Mouse (Mus musculus) kidney, postnatal 14 days (tissue): ENCODE data around the gene Actn4.

Source experiments
- DNase-seq: peaks from one replicate; pipeline ENCODE4 v3.0.0; 2022; ENCODE audit warnings: mixed read lengths

The Actn4 gene

DNA sequence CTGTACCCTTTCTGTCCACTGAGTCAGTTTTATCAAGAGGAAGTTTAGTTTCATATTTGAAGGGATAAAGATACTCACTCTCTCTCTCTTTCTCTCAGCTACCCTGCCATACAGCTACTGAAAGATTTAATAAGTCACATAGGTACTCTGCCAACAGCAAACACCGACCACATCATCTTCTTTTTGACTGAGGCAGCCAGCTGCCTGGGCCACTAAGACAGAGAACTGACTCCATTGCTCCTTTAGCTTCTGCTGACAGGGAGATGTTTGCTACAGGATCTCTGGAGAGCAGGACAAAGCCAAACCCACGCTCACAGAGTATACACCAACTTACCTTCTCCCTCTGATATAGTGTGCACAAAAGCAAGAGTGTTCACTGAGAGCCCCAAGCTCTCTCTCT is 12.8 kb downstream of the Actn4 start:
- DNase-seq: no peak

DNA sequence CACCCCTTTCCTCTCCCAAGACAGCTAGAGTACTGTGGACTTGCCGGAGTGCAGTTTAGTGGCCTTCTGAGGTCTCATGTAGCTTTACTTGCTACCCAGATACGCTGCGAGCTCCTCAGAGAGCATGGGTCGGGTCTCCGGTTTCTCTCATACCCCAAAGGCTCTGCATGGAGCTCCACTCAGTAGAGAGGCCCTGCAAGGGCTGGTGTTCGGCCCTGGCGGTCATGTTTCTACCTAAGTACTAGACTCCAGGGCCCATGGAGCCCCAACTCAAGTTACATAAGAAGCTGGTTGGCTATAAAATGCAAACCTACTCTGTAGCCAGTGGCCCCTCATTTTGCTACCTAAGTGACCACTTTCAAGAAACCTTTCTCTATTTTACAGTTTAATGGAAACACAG is 13.4 kb downstream of the Actn4 start:
- no peak for DNase-seq

DNA sequence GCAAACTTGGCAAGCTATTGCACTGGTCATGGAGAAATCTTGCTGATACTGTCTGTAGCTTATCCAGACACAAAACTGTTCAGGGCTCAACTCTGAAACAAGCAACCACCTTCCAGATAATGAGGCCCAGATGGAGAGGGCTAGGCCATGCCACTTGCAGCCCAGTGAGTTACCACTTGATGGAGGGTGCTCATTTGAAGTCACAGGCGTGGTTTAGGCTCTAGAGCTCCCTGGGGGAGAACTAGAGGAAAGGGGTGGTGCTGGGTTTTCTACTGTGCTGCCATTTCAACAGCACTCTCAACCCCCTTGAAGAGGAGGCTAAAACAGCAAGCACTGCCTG is 15.9 kb downstream of the Actn4 start:
- no peak for DNase-seq

DNA sequence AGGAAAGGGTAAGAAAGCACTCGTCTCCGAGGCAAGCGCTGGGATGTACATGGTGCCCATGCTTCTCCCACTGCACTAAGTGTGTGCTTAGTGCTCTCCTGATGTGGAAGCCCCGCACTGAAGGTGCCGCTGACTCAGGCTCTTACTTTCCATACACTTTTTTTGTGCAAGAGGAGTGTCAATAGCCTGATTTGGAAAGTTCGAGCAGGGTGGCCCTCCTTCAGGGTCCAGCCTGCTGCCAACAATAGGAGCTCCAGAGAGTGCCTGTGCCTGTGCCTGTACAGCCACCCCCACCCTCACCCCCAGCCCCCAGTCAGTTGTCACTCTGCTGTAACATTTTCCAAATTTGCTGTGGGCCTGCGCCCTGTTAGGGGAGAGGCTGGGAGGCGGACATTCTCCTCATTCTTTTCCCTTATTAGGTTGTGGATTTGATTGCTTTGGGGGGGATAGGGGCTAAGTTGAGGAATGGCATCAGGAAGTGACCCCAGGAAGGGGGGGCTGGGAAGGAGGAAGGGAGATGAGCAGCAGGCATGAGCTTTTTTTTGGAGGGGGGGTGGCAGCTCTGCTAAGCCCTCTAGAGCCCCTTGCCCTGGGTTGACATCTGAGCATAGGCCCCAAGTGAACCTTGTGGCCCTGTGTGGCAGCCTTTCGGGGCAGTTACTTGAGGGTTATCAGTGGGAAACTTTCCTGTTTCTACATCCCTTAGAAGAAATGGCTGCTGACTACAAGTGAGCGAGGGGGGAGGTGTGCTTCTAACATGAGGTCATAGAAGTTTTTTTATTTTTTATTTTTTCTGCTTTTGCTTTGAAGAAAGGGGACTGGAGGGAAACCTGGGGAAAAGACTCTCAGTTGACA is 16.5 kb downstream of the Actn4 start:
- peak; percentile 79 for DNase-seq

DNA sequence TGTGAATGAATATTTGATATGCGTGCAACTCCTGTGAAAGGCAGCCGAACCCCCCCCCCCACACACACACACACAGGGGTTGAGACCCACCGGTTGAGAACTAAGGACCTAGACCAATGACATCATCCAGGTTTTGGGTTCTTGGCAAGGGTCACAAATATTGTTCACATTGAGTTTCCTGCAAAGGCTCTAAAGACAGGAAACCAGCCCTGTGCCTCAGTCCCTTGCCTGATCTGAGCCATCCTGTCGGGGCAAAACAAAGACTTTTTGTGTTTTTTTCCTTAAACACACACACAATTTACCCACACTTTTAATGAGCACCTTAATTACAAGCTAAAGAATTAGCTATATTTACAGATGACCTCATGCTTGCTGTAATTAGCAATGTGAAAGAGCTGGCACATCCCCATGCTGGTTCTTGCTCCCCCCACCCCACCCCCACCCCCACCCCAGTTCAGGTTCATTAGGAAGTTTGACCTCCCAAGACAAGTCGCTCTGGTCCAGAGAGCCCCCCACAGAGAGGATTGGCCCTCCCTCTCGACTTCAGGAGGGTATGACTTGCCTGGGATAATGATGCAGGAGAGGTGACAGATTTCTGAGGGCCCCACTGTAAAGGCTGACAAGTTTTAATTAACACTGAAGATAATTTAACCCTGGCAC is 17.3 kb downstream of the Actn4 start:
- no peak for DNase-seq

DNA sequence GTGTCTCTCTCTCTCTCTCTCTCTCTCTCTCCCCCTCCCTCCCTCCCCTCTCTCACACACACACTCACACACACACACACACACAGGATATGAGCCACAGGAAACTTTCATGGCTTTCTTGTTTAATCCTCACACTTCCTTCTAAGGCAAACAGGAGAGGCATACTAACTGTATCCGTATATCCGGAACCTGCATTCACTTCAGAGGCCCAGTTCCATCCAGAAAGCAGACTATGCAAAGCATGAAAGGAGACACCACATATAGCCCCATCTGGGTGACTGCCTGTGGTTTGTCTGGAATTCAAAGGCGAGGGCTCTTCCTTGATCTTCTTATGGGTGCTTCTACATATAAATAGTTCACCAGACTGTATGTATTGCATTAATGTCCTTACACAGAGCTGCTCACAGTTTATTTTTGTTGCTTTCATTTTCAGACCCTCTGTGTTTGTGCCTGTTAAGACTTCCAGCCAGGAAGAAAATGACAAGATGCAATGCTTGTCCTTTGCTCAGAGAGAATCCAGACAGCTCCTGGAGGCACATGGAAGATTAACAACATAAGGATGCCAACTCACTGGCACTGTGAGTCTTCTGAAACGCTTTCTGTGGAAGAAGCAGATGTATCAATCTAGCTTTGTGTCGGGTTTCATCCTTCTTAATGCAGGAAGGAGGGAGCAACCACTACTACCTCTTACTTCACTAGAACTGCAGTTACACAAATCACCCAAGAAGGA is 18.5 kb downstream of the Actn4 start:
- no peak for DNase-seq

DNA sequence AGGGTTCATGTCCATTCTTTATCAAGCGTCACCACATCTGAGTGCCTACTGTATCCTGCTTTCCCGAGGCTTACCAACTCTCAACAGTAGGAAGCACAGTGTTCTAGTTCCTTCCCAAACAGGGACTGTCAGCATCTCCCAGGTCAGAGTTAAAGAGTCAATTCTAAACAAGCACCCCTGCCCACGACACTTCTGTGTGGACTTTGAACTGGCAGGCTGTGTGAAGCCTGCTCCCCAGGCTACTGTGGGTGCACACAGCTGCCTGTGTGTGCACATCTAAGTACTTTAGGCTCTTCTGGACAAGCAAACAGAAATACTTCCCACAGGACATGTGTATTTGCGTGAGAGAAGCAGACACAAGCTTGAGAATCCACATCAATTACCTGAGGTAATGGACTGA is 20.6 kb downstream of the Actn4 start:
- peak; percentile 63 for DNase-seq

DNA sequence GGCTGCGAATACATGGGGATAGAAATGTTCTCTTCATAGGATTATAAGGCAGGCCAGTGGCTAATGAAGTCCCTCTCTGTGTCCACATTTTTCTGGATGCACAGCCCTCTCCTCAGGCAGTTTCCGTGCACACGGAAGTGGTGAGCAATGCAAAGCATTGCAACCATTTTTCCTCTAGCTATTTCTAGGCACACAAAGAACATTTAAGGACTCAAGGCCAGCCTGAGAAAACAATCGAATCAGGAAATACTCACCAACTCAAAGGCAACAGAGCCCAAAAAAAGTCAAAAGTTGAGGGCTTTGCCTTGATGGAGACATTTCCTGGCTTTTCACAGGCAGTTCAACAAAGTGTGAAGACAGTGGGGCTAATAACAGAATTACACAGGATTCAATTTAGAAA is 21.0 kb downstream of the Actn4 start:
- DNase-seq: no peak

DNA sequence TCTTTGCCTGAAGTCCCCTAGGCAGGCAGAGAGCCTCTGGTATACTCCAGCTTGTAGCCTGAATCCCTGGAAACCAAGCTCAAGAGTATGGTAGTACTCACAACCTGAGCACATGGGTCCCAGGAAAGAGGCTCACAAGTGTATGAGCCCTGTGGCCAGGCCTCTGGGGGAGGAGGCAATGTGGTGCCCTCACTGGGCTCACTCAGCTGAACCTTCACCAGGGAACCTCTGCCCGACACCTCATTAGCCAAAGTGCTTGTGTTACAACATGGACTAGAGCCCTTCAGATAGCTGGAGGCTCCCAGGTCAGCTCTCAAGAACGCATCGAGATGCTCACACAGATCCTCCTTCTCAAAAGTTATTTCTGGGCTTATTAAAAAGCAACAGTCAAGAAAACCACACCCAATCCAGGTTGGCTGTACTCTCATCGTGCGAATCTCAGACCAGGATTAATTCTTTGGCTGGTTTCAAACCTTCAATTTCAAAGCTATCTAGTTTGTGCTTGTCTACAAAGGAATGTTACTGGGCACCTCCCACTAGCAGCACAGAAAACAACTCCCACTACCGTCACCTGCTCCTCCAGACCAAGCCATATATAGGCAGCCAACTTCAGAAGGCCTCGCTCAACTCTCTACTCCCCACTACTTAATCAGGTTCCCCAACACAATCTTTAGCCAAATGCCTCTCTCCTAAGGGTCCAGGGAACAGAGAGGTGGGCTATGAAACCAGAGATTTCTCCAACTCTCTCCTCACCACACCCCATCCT is 22.5 kb downstream of the Actn4 start:
- no peak for DNase-seq

DNA sequence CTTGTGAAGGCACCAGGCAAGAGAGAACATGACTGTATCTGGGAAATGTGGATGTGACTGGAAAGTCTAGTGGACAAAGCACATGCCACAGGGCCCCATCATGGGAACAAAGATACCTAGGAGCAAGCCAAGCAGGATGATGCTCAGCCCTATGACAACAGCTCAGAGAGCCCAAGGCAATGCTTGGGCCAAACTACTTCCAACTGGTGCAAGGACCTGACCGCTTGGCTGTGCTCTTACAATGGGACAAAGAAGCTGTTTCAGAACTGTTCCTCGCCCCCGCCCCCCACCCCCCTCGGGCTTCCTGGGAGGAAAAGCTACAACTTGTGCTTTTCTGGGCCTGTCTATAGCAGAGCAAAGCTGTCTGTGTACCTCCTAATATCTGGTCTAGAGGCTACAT is 23.5 kb downstream of the Actn4 start:
- DNase-seq: no peak

DNA sequence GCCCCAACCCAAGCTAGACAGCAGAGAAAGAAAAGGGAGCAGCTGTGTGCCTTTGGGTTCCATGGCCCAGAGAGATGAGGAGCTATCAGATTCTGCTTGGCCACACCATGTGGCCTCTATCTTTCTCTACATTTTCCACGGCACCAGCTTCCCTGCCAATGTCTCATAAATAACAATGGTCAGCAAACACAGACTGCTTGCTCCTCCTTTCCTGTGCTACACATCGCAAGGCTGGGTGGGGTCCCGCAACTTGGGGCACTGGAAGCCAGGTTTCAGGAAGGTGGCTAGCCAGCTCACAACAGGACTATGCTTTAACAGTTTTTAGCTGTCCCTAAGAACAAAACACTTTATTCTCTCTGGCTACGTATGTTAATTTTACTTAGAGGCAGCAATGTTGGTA is 25.4 kb downstream of the Actn4 start:
- peak; percentile 62 for DNase-seq

DNA sequence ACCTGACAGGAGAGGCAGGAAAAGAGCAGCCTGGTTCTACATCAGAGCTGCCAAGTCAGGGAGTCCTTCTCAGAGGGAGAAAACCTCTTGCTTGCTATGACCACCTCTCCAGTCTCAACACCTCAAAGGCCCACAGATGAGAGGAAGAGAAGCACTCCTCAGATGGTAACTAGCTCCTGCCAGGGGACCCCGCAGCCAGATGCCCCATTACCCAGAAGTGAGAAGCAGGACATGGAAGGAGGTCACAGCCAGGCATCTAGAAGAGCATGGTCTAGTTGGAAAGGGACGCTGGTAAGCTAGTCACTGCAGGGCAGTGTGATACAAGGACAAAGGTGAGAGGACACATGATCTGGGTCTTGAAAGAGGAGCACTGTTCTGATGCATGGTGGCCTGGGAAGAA is 28.3 kb downstream of the Actn4 start:
- DNase-seq: no peak

DNA sequence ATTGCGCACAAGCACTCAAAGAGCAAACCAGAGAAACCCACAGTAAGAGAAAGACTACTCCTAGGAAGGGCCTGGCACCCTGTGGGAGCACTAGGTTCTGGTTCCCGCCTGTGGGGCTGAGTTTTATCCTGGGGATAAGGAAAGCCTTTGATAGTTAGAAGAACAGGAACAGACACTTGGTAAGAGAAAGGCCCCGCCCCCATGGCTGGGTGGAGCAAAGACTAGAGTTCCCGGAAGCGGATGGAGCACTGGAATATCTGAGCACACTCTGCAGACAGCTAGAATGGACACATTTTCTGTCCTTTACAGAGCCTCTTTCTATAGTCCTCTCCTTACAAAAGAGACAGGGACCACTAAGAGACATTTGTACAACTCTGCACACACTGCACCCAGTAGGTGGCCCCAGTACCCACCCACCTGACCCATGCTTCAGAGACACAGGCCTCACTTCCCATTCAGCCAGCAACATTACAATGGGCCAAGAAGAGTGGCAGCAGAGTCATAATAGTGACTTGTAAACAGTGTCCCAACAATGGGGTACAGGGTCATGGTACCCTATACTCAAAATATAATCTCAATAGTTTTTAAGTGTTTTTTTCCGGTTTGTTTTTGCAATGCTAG is 29.6 kb downstream of the Actn4 start:
- no peak for DNase-seq

DNA sequence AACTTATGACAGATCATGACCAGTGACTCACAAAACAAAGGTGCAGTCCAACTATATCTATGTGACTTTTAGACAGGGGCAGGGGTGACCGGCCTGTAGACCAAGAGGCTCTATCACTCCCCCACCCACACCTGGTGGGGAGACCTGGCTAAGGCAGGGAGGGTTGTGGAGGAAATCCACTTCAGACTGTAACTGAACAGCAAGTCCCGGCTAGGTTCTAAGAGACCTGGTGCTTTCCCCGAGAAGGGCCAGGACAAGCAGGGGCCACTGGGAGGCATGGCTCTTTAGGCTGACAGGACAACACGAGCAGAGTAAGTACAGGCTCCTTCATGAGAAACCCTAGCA is 30.5 kb downstream of the Actn4 start:
- DNase-seq: no peak

DNA sequence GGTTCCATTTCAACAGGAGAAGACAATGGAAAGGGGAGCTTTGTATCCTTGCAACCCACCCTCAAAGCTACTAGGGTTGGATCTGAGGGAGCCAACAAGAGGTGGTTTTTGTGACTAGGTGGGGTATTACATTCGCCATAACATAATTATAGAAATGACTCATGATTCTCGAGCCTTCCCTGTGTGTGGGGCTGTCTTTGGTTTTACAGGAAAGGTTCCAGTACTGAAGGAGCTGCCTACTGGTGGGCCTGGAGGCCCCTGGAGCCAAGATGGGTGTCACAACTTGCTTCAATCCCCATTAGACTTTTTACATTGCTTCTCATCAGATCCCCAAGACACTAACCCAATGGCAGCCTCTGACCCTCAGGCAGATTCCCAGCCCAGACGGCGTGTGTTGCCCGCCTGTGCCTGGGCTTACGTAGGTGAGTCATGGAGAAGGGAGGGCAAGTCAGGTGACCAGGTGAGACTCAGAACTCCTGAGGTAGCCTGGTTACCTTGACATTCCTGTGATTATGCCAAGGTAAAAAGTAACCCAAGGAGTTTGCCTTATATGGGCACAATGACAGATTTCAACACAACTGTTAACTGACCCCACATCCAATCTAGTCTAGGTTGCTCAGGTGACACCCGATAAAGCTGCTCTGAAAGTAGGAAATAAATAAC is 31.0 kb downstream of the Actn4 start:
- peak; percentile 77 for DNase-seq

DNA sequence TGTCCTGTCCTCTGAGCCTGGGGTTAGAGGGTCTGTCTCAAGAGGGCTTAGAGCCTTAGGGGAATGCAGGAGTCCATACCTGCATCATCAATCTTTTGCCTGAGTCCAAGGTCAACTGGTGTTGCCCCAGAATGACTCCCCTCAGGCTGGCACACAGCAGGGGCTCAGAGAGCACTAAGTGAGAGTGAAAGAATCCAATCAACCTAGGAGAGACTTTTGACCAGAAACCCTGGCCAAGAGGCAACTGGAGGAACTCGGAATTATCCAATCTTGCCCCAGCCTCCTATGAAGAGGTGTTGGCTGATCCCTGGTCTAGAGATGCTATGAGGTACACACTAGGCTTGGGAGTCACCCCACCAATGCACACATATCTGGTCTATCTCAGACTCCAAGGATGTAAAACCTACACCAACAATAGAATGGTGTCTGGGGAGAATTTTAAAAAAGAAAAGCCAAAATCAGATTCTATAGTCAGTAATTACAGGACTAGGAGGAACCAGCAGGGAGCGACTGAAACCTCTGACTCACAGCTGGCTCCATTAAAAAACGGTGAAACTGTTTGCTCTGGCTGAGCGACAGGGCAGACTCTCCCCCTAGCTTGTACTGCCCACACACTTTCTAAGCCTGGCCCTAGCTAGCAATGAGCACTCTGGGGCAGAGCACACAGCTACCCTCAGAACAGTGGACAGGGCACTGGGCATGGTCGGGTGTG is 31.7 kb downstream of the Actn4 start:
- no peak for DNase-seq

DNA sequence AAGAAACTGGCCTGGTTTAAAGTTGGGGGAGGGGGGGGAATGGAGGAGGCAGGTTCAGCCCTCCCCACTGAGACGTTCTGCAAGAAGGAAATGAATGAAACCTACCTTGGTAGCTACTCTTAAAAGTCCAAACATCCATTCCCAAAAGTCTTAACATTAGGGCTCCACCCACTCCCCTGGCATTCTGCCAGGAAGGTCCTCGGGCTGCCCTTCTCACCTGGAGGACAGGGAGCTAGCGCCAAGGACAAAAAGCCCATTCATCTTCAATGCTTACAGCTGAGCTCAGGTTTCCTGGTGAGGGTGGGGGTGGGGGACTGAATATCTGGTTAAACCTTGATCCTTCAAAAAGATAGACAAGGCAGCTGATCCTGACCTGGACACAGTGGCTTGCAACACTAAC is 32.8 kb downstream of the Actn4 start:
- peak; percentile 88 for DNase-seq

DNA sequence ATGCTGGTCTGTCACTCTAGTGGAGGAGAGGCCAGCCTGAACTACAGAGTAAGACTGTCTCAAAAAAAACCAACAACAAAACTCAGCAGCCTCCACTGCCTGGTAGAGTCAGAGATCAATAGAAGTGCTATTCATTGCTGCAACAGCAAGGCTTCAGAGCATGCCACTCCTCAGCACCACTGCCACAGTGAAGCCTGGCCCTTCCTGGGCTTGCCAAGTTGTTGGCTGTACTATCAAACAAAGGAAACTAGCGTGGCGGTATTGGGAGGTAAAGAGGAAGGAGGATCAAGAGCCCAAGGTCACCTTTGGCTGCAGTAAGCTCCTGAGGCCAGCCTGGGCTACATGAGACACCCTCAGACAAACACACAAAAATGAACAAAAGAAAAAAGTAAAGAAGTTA is 36.0 kb downstream of the Actn4 start:
- no peak for DNase-seq

DNA sequence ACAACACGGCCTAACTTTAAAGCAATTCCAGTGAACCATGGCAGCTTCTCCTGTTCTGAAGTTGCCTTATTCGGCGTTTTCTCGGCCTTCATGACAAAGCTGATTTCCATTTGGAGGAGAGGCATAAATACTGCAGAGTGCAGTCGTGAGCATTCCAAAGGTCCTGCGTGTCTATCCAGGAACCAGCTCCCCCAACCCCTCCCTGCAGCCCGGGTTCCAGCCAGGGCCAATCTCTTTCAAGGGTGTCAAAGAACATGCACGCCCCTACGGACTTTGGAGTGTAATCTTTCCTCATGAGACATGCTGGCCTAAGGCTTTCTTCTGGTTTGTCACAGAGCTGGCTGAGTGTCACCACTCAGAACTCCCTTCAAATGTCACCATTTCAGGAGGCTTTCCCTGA is 36.8 kb downstream of the Actn4 start:
- peak; percentile 92 for DNase-seq

DNA sequence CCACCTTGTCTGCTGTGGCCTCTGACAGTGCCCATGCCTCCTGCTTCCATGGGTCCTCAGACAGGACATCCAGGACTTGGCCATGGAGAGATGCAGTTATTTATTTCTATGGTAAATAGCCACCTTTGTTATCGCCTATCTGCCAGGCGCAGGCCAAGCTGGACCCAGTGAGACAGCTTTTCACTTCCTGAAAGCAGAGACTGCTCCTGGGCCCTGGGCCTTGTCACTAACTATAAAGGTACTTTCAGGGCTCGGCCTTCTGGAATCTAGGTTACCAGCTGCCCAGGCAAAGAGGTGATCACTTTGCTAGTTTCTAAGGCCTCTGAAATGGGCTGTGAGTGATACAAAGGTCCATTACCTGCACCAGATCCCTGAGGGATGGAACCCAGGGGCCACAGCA is 37.3 kb downstream of the Actn4 start:
- DNase-seq: no peak

DNA sequence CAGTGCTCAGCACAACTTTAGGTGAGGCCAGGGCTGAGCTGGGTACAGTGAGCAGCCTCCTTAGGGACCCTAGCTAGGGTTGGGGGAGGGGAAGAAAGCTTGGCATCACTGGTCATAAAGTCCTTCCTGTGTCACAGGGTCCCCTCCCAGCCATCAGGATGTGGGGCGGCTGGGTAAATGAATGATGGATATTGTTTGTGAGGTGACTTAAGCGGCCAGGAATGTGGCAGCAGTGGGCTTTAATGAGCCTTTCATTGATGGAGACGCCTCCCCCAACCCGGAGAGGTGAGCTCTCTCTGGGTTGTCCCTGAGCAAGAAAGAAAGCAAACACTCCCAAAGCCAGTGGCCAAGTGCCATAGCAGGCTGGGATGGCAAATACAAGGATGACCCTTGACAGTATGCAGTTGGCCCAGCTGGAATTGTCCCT is 38.3 kb downstream of the Actn4 start:
- DNase-seq: peak; percentile 77

DNA sequence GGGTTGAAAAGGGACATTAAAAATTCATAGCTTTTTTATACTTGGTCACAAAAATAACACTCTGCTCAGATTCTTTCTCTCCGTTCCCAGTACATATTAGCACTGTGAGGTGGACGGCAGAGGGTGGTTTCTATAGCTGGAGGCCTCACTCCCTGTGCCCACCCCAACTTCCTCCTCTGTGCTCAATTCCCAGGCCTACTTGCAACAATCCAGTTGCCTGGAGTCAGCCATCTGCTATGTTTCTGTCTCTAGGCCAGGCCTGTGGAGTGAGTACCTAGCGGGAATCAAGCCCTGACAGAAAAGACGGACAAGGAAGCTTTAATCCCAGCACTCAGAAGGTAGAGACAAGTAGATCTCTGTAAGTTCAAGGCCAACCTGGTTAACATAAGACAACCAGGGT is 39.5 kb downstream of the Actn4 start:
- DNase-seq: no peak
